ENCODE assay signal across 23 mouse cellular contexts in the genomic region with DNA sequence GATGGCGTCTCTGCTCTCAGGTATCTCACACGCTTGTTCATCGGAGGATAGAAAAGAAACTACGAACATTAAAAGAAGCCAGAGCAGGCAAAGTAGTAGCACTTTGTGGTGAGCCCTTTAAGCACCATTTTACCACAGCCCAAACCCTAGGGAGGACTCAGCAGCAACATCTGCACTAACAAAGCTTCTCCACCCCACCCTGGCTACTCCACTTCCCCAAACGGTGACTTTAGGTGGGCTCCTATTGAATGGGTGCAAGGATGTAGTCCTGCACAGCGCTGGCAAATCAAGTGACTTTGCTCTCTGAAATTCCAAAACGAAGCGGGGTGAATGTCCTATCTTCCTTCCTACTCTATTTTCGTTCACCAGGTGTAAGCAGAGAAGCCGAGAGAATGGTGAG.
DNase-seq lines count a peak whose midpoint lies in the region; ATAC-seq lines count a peak whose summit lies in the region.
"Had no signal": no experiment of that assay in that cellular context is flagged by ENCODE, and none has a peak within 500 bp of the region (broad histone marks: within the 10 kb centered on the region; RNA-seq: fewer than 3 reads in every experiment).

No protein-coding gene starts in this region.

- peak overlapping the region; percentile 77 for H3K27ac ChIP-seq in heart, embryonic 12.5 days (ENCODE audit: poor library complexity, severe bottlenecking)
- 0 out of 2 replicates have a peak overlapping the region, but pooled peaks have one; percentile 60 for H3K27ac ChIP-seq in intestine, embryonic 14.5 days (ENCODE audit: low read depth)
- no peak overlapping the region; the same call in 1 of the 2 replicates for H3K27ac ChIP-seq in intestine, embryonic 16.5 days (ENCODE audit: low read length)
- H3K27ac ChIP-seq in stomach, embryonic 16.5 days (ENCODE audit: low read length) = 0 out of 2 replicates have a peak overlapping the region, but pooled peaks have one; percentile 68
- no peak overlapping the region for H3K27ac ChIP-seq in midbrain, embryonic 13.5 days
- H3K27ac ChIP-seq: forebrain, embryonic 10.5 days; gastrocnemius, adult 2 months; layer of hippocampus, adult 2 months; midbrain, embryonic 15.5 days had no signal

- H3K4me1 ChIP-seq in heart, embryonic 12.5 days (replicated peaks) = peaks cover 14% of the 10 kb centered on the region
- peaks cover 9% of the 10 kb centered on the region; the same call in 1 of the 2 replicates for H3K4me1 ChIP-seq in intestine, embryonic 14.5 days (replicated peaks; ENCODE audit: control insufficient read depth, insufficient read depth, low read length)
- no peaks in the 10 kb centered on the region; the same call in 1 of the 2 replicates for H3K4me1 ChIP-seq in intestine, embryonic 16.5 days (ENCODE audit: control insufficient read depth, insufficient read depth, low read length)
- peaks cover 10% of the 10 kb centered on the region; the same call in 1 of the 2 replicates for H3K4me1 ChIP-seq in stomach, embryonic 16.5 days (ENCODE audit: control insufficient read depth, insufficient read depth, low read length)
- peaks cover 16% of the 10 kb centered on the region for H3K4me1 ChIP-seq in midbrain, embryonic 13.5 days (replicated peaks)

- intact Hi-C loops in left cerebral cortex, postnatal 25 days (cut with DNase I) = loop anchor here (10.0 kb wide), 1 partner anchor 462 kb away; no protein-coding TSS in a partner anchor

- no peak for DNase-seq in heart, adult 8-10 months (ENCODE audit: low spot score)
- no peak for DNase-seq in intestine, embryonic 14.5 days (ENCODE audit: low spot score)
- DNase-seq in thymus, postnatal 14 days = peak; percentile 75
- DNase-seq in left cerebral cortex, postnatal 25 days (ENCODE audit: low spot score in 2 of 2) = no peak
- DNase-seq: adrenal gland, postnatal 36 days; cerebellum, adult 11-12 months; cerebellum, postnatal 25 days; embryo, embryonic 11 days; gastrocnemius, adult 2 months; kidney, adult 2 months; kidney, postnatal 14 days; lung, adult 18-20 months; lung, postnatal 14 days had no signal

- no peaks in the 10 kb centered on the region for H3K27me3 ChIP-seq in heart, embryonic 12.5 days (replicated peaks)
- no peaks in the 10 kb centered on the region for H3K27me3 ChIP-seq in intestine, embryonic 14.5 days (replicated peaks; ENCODE audit: control insufficient read depth, insufficient read depth, low read length)
- no peaks in the 10 kb centered on the region for H3K27me3 ChIP-seq in intestine, embryonic 16.5 days (replicated peaks; ENCODE audit: control insufficient read depth, insufficient read depth, low read length)
- no peaks in the 10 kb centered on the region for H3K27me3 ChIP-seq in stomach, embryonic 16.5 days (ENCODE audit: control insufficient read depth, insufficient read depth, low read length)
- no peaks in the 10 kb centered on the region for H3K27me3 ChIP-seq in midbrain, embryonic 13.5 days
- H3K27me3 ChIP-seq: midbrain, embryonic 15.5 days had no signal

- no peaks in the 10 kb centered on the region for H3K36me3 ChIP-seq in heart, embryonic 12.5 days
- no peaks in the 10 kb centered on the region for H3K36me3 ChIP-seq in intestine, embryonic 14.5 days (ENCODE audit: control insufficient read depth, insufficient read depth, low read length)
- H3K36me3 ChIP-seq in intestine, embryonic 16.5 days (ENCODE audit: control insufficient read depth, insufficient read depth, low read length) = no peaks in the 10 kb centered on the region
- H3K36me3 ChIP-seq in stomach, embryonic 16.5 days (ENCODE audit: control insufficient read depth, insufficient read depth, low read length) = no peaks in the 10 kb centered on the region
- H3K36me3 ChIP-seq in midbrain, embryonic 13.5 days = no peaks in the 10 kb centered on the region
- H3K36me3 ChIP-seq: forebrain, embryonic 10.5 days; midbrain, embryonic 15.5 days had no signal

- H3K4me3 ChIP-seq in heart, embryonic 12.5 days = no peak overlapping the region
- H3K4me3 ChIP-seq in intestine, embryonic 14.5 days (ENCODE audit: low read depth, low read length) = no peak overlapping the region
- no peak overlapping the region for H3K4me3 ChIP-seq in intestine, embryonic 16.5 days (ENCODE audit: low read length)
- H3K4me3 ChIP-seq in stomach, embryonic 16.5 days (replicated peaks; ENCODE audit: low read length) = no peak overlapping the region
- H3K4me3 ChIP-seq in midbrain, embryonic 13.5 days (replicated peaks) = no peak overlapping the region
- H3K4me3 ChIP-seq: forebrain, embryonic 10.5 days; gastrocnemius, adult 2 months; layer of hippocampus, adult 2 months; midbrain, embryonic 15.5 days; myocyte had no signal

- ATAC-seq in heart, embryonic 12.5 days (ENCODE audit: insufficient number of reproducible peaks, low FRiP score) = no peak
- no peak for ATAC-seq in intestine, embryonic 14.5 days (replicated peaks; ENCODE audit: low FRiP score, low TSS enrichment, low read depth)
- ATAC-seq in intestine, embryonic 16.5 days = no peak
- ATAC-seq in stomach, embryonic 16.5 days (ENCODE audit: insufficient read depth, low FRiP score) = no peak
- ATAC-seq in midbrain, embryonic 13.5 days = no peak
- ATAC-seq: hindbrain, embryonic 16.5 days; midbrain, embryonic 15.5 days had no signal

- H3K9me3 ChIP-seq in heart, embryonic 12.5 days (replicated peaks) = no peaks in the 10 kb centered on the region
- no peaks in the 10 kb centered on the region for H3K9me3 ChIP-seq in intestine, embryonic 14.5 days (ENCODE audit: control insufficient read depth, low read length)
- no peaks in the 10 kb centered on the region for H3K9me3 ChIP-seq in intestine, embryonic 16.5 days (ENCODE audit: control insufficient read depth, low read length)
- no peaks in the 10 kb centered on the region for H3K9me3 ChIP-seq in stomach, embryonic 16.5 days (replicated peaks; ENCODE audit: control insufficient read depth, low read length)
- no peaks in the 10 kb centered on the region for H3K9me3 ChIP-seq in midbrain, embryonic 13.5 days
- H3K9me3 ChIP-seq: forebrain, embryonic 10.5 days; midbrain, embryonic 15.5 days had no signal

- H3K9ac ChIP-seq in heart, embryonic 12.5 days = no peak overlapping the region
- no peak overlapping the region for H3K9ac ChIP-seq in intestine, embryonic 14.5 days (ENCODE audit: low read length)
- H3K9ac ChIP-seq in intestine, embryonic 16.5 days (ENCODE audit: low read depth, low read length) = no peak overlapping the region
- no peak overlapping the region for H3K9ac ChIP-seq in stomach, embryonic 16.5 days (ENCODE audit: low read length)
- H3K9ac ChIP-seq in midbrain, embryonic 13.5 days (replicated peaks) = no peak overlapping the region
- H3K9ac ChIP-seq: midbrain, embryonic 15.5 days had no signal

- 65% methylated on average over 10 of the region's 10 CpGs for WGBS in heart, embryonic 12.5 days
- WGBS in intestine, embryonic 14.5 days = 74% methylated on average over 10 of the region's 10 CpGs
- WGBS in intestine, embryonic 16.5 days = 72% methylated on average over 10 of the region's 10 CpGs
- WGBS in stomach, embryonic 16.5 days = 70% methylated on average over 10 of the region's 10 CpGs
- WGBS in midbrain, embryonic 13.5 days = 87% methylated on average over 10 of the region's 10 CpGs

- peak overlapping the region; percentile 49; the same call in 1 of the 2 replicates for H3K4me2 ChIP-seq in heart, embryonic 12.5 days
- H3K4me2 ChIP-seq in intestine, embryonic 14.5 days (ENCODE audit: low read length) = peak overlapping the region; percentile 31
- no peak overlapping the region for H3K4me2 ChIP-seq in intestine, embryonic 16.5 days (ENCODE audit: low read depth, low read length)
- H3K4me2 ChIP-seq in stomach, embryonic 16.5 days (ENCODE audit: low read depth, low read length) = peak overlapping the region; percentile 38; the same call in 1 of the 2 replicates
- H3K4me2 ChIP-seq in midbrain, embryonic 13.5 days (replicated peaks) = no peak overlapping the region
- H3K4me2 ChIP-seq: liver, embryonic 11.5 days; midbrain, embryonic 15.5 days had no signal

Comparison
In these comparisons a context has a peak if more than half of its experiments do, and no peak if none do; other contexts are left out.
1. H3K27ac ChIP-seq: peak in heart, embryonic 12.5 days (single experiment), intestine, embryonic 14.5 days (single experiment) and stomach, embryonic 16.5 days (single experiment); none in intestine, embryonic 16.5 days (single experiment) and midbrain, embryonic 13.5 days (single experiment).
2. H3K4me2 ChIP-seq: peak in heart, embryonic 12.5 days (single experiment), intestine, embryonic 14.5 days (single experiment) and stomach, embryonic 16.5 days (single experiment); none in intestine, embryonic 16.5 days (single experiment) and midbrain, embryonic 13.5 days (single experiment).